Mouse (Mus musculus): Measurements from ENCODE around the gene Ebf1. TPM values are rescaled to one million over a fixed set of nuclear protein-coding genes. Genes with fewer than 3 reads are reported as not detected.

The Ebf1 gene
- polyA plus RNA-seq, 1 experiment from 2014 or later = 10.0 TPM

- H3K4me3 ChIP-seq (ENCODE audit: low read depth, low read length) = no peak overlapping the region
- H3K27me3 ChIP-seq (replicated peaks; ENCODE audit: control insufficient read depth, insufficient read depth, low read length) = no peaks in the 10 kb centered on the region
- no peaks in the 10 kb centered on the region for H3K36me3 ChIP-seq (ENCODE audit: control insufficient read depth, insufficient read depth, low read length)
- H3K9ac ChIP-seq (ENCODE audit: low read length) = no peak overlapping the region
- ATAC-seq (replicated peaks; ENCODE audit: low FRiP score, low TSS enrichment, low read depth) = no peak
- no peaks in the 10 kb centered on the region for H3K4me1 ChIP-seq (replicated peaks; ENCODE audit: control insufficient read depth, insufficient read depth, low read length)
- no peak overlapping the region for H3K27ac ChIP-seq (ENCODE audit: low read depth)
- H3K4me2 ChIP-seq (ENCODE audit: low read length) = no peak overlapping the region
- no peaks in the 10 kb centered on the region for H3K9me3 ChIP-seq (ENCODE audit: control insufficient read depth, low read length)
- 83% methylated on average over 5 of the region's 5 CpGs for WGBS
- DNase-seq (ENCODE audit: low spot score) = no peak
Measured at GRCm38 (mm10) chr11:44725732-44726131, 108.6 kb downstream of the Ebf1 start.

- no peak for DNase-seq (ENCODE audit: low spot score)
- WGBS = 73% methylated on average over 3 of the region's 3 CpGs
- H3K4me2 ChIP-seq (ENCODE audit: low read length) = no peak overlapping the region
- no peak overlapping the region for H3K4me3 ChIP-seq (ENCODE audit: low read depth, low read length)
- H3K9ac ChIP-seq (ENCODE audit: low read length) = no peak overlapping the region
- no peaks in the 10 kb centered on the region for H3K4me1 ChIP-seq (replicated peaks; ENCODE audit: control insufficient read depth, insufficient read depth, low read length)
- no peaks in the 10 kb centered on the region for H3K27me3 ChIP-seq (replicated peaks; ENCODE audit: control insufficient read depth, insufficient read depth, low read length)
- no peaks in the 10 kb centered on the region for H3K36me3 ChIP-seq (ENCODE audit: control insufficient read depth, insufficient read depth, low read length)
- no peak for ATAC-seq (replicated peaks; ENCODE audit: low FRiP score, low TSS enrichment, low read depth)
- no peak overlapping the region for H3K27ac ChIP-seq (ENCODE audit: low read depth)
- H3K9me3 ChIP-seq (ENCODE audit: control insufficient read depth, low read length) = no peaks in the 10 kb centered on the region
Measured at GRCm38 (mm10) chr11:44727376-44727775, 110.3 kb downstream of the Ebf1 start.

DNA sequence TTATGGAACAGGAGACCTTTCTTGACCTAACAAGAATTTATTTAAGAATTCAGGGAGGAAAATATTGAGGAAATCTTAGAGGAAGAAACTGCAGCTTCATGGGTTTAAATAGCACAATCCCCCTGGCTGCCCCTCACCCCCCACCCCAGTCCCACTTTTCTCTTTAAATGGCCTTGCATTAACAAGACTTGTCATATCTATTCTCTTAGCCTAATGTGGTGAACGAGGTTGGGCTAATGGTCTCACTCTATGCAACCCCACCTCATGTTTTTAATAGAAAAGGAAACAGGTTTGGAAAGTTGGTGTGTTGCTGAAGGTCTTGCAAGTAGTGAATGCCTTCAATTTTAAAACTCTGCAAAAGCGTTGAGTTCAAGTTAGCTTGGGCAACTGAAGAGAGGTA lies 110.7 kb downstream of the Ebf1 start:
- H3K27ac ChIP-seq (ENCODE audit: low read depth) = no peak overlapping the region
- ATAC-seq (replicated peaks; ENCODE audit: low FRiP score, low TSS enrichment, low read depth) = no peak
- WGBS = 82% methylated on average over 2 of the region's 2 CpGs

GRCm38 (mm10) chr11:44728271-44728670 lies 111.2 kb downstream of the Ebf1 start:
- no peaks in the 10 kb centered on the region for H3K4me1 ChIP-seq (replicated peaks; ENCODE audit: control insufficient read depth, insufficient read depth, low read length)
- no peaks in the 10 kb centered on the region for H3K9me3 ChIP-seq (ENCODE audit: control insufficient read depth, low read length)
- no peak overlapping the region for H3K4me3 ChIP-seq (ENCODE audit: low read depth, low read length)
- H3K27me3 ChIP-seq (replicated peaks; ENCODE audit: control insufficient read depth, insufficient read depth, low read length) = no peaks in the 10 kb centered on the region
- 88% methylated on average over 2 of the region's 2 CpGs for WGBS
- no peaks in the 10 kb centered on the region for H3K36me3 ChIP-seq (ENCODE audit: control insufficient read depth, insufficient read depth, low read length)
- DNase-seq (ENCODE audit: low spot score) (no peak), ATAC-seq (replicated peaks; ENCODE audit: low FRiP score, low TSS enrichment, low read depth) (no peak)
- H3K27ac ChIP-seq (ENCODE audit: low read depth) = no peak overlapping the region
- no peak overlapping the region for H3K9ac ChIP-seq (ENCODE audit: low read length)
- no peak overlapping the region for H3K4me2 ChIP-seq (ENCODE audit: low read length)

More for the DNA sequence above, 110.7 kb downstream of the Ebf1 start:
- H3K9ac ChIP-seq (ENCODE audit: low read length) = no peak overlapping the region
- no peak overlapping the region for H3K4me3 ChIP-seq (ENCODE audit: low read depth, low read length)
- H3K9me3 ChIP-seq (ENCODE audit: control insufficient read depth, low read length) = no peaks in the 10 kb centered on the region
- no peaks in the 10 kb centered on the region for H3K27me3 ChIP-seq (replicated peaks; ENCODE audit: control insufficient read depth, insufficient read depth, low read length)
- DNase-seq (ENCODE audit: low spot score) = no peak
- H3K36me3 ChIP-seq (ENCODE audit: control insufficient read depth, insufficient read depth, low read length) = no peaks in the 10 kb centered on the region
- H3K4me1 ChIP-seq (replicated peaks; ENCODE audit: control insufficient read depth, insufficient read depth, low read length) = no peaks in the 10 kb centered on the region
- H3K4me2 ChIP-seq (ENCODE audit: low read length) = no peak overlapping the region

DNA sequence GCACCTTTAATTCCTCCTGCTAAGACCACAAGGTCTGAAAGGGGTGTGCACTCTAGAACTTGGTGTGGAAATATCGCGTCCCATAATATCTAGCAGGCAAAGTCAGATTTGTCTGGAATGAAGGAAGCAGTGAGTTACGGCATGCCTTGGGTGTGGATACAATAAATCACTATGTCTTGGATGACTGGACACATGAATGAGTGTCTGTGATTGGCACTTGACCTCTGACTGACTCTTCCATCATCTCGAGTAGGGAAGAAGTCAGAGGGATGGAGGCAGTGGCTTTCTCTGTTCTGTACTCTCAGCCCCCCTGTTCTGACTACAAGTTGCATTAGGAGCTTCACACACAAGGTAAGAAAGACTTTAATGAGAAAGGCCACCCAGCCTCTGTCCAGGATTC lies 112.8 kb downstream of the Ebf1 start:
- 45% methylated on average over 4 of the region's 4 CpGs for WGBS
- DNase-seq (ENCODE audit: low spot score) (no peak), ATAC-seq (replicated peaks; ENCODE audit: low FRiP score, low TSS enrichment, low read depth) (no peak)
- no peaks in the 10 kb centered on the region for H3K9me3 ChIP-seq (ENCODE audit: control insufficient read depth, low read length)
- no peak overlapping the region for H3K9ac ChIP-seq (ENCODE audit: low read length)
- H3K4me3 ChIP-seq (ENCODE audit: low read depth, low read length) = no peak overlapping the region
- H3K27ac ChIP-seq (ENCODE audit: low read depth) = no peak overlapping the region
- H3K27me3 ChIP-seq (replicated peaks; ENCODE audit: control insufficient read depth, insufficient read depth, low read length) = no peaks in the 10 kb centered on the region
- H3K36me3 ChIP-seq (ENCODE audit: control insufficient read depth, insufficient read depth, low read length) = no peaks in the 10 kb centered on the region
- H3K4me2 ChIP-seq (ENCODE audit: low read length) = no peak overlapping the region
- H3K4me1 ChIP-seq (replicated peaks; ENCODE audit: control insufficient read depth, insufficient read depth, low read length) = no peaks in the 10 kb centered on the region

DNA sequence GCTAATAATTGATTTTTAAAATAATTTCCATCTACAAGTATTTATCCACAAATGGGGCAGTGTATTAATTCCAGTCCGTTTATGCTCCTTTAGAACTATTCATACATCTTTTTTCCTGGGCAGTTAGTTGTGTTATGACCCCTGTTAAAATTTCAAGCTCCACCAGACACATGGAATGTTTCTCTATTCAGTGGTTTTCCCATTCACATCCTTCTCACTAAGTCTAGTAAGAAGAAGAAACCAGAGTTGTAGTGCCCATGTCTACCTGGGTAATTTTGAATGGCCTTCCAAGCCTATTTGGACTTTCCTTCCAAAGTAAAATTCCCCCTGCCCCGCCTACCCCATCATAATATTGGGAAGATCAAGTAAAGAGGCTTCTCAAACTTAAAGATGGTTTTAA lies 114.6 kb downstream of the Ebf1 start:
- DNase-seq (ENCODE audit: low spot score) (no peak), ATAC-seq (replicated peaks; ENCODE audit: low FRiP score, low TSS enrichment, low read depth) (no peak)
- Histone ChIP-seq H3K9ac (ENCODE audit: low read length) (no peak overlapping the region), H3K4me3 (ENCODE audit: low read depth, low read length) (no peak overlapping the region), H3K9me3 (ENCODE audit: control insufficient read depth, low read length) (no peaks in the 10 kb centered on the region), H3K27me3 (replicated peaks; ENCODE audit: control insufficient read depth, insufficient read depth, low read length) (no peaks in the 10 kb centered on the region), H3K4me1 (replicated peaks; ENCODE audit: control insufficient read depth, insufficient read depth, low read length) (no peaks in the 10 kb centered on the region), H3K27ac (ENCODE audit: low read depth) (no peak overlapping the region), H3K36me3 (ENCODE audit: control insufficient read depth, insufficient read depth, low read length) (no peaks in the 10 kb centered on the region), H3K4me2 (ENCODE audit: low read length) (no peak overlapping the region)
- 80% methylated on average over 2 of the region's 2 CpGs for WGBS

- no peak overlapping the region for H3K4me2 ChIP-seq (ENCODE audit: low read length)
- no peak overlapping the region for H3K9ac ChIP-seq (ENCODE audit: low read length)
- WGBS = 43% methylated on average over 2 of the region's 2 CpGs
- ATAC-seq (replicated peaks; ENCODE audit: low FRiP score, low TSS enrichment, low read depth) = no peak
- no peaks in the 10 kb centered on the region for H3K9me3 ChIP-seq (ENCODE audit: control insufficient read depth, low read length)
- no peak overlapping the region for H3K4me3 ChIP-seq (ENCODE audit: low read depth, low read length)
- no peak overlapping the region for H3K27ac ChIP-seq (ENCODE audit: low read depth)
- no peaks in the 10 kb centered on the region for H3K36me3 ChIP-seq (ENCODE audit: control insufficient read depth, insufficient read depth, low read length)
- DNase-seq (ENCODE audit: low spot score) = no peak
- H3K27me3 ChIP-seq (replicated peaks; ENCODE audit: control insufficient read depth, insufficient read depth, low read length) = no peaks in the 10 kb centered on the region
- H3K4me1 ChIP-seq (replicated peaks; ENCODE audit: control insufficient read depth, insufficient read depth, low read length) = no peaks in the 10 kb centered on the region
Measured at GRCm38 (mm10) chr11:44733276-44733675, 116.2 kb downstream of the Ebf1 start.

DNA sequence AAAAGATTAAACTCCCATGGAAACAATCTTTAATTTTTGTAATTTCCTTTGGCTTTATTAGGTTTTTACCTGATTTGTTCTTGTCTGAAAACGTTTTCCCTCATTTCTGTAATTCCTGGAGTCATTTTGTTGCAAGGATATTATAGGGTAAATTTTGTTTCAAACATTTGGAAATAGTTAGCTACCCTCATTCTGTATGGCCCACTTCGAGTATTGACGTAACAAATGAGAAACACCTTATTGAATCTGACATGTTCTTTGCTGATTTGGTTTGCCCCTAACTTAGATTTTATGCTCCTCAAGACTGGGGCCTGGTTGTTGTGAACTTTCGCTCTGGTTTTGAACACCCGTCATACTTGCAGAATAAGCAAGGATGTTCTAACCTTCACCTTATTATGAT lies 120.9 kb downstream of the Ebf1 start:
- peaks cover 8% of the 10 kb centered on the region for H3K27me3 ChIP-seq (replicated peaks; ENCODE audit: control insufficient read depth, insufficient read depth, low read length)
- ATAC-seq (replicated peaks; ENCODE audit: low FRiP score, low TSS enrichment, low read depth) (no peak), DNase-seq (ENCODE audit: low spot score) (no peak)
- H3K27ac ChIP-seq (ENCODE audit: low read depth) = no peak overlapping the region
- no peak overlapping the region for H3K9ac ChIP-seq (ENCODE audit: low read length)
- WGBS = 83% methylated on average over 5 of the region's 5 CpGs
- H3K4me3 ChIP-seq (ENCODE audit: low read depth, low read length) = no peak overlapping the region
- H3K4me2 ChIP-seq (ENCODE audit: low read length) = no peak overlapping the region
- no peaks in the 10 kb centered on the region for H3K9me3 ChIP-seq (ENCODE audit: control insufficient read depth, low read length)
- H3K36me3 ChIP-seq (ENCODE audit: control insufficient read depth, insufficient read depth, low read length) = no peaks in the 10 kb centered on the region
- H3K4me1 ChIP-seq (replicated peaks; ENCODE audit: control insufficient read depth, insufficient read depth, low read length) = no peaks in the 10 kb centered on the region

DNA sequence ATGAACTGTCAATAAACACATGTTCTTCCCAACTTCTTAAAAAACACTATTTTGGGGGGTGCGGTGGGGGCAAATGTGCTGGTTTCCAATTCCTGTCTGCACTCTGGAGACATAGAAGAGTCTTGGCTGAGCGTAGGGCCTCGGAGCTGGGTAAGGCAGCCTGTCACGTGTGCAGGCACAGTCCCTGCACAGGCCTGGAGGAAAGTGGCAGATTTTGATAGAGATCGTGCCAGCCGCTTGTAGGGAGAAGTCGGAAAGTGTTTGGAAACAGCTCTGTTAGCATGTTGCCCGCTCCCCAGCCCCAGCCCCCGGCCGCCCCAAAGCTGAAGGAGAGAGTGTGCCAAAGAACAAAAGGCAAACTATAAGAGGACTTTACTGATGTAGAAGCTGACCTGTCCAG lies 121.7 kb downstream of the Ebf1 start:
- WGBS = 43% methylated on average over 10 of the region's 10 CpGs
- ATAC-seq (replicated peaks; ENCODE audit: low FRiP score, low TSS enrichment, low read depth) (no peak), DNase-seq (ENCODE audit: low spot score) (no peak)
- Histone ChIP-seq H3K4me2 (ENCODE audit: low read length) (no peak overlapping the region), H3K27me3 (replicated peaks; ENCODE audit: control insufficient read depth, insufficient read depth, low read length) (peaks cover 8% of the 10 kb centered on the region), H3K4me3 (ENCODE audit: low read depth, low read length) (no peak overlapping the region), H3K36me3 (ENCODE audit: control insufficient read depth, insufficient read depth, low read length) (no peaks in the 10 kb centered on the region), H3K4me1 (replicated peaks; ENCODE audit: control insufficient read depth, insufficient read depth, low read length) (no peaks in the 10 kb centered on the region), H3K27ac (ENCODE audit: low read depth) (no peak overlapping the region), H3K9me3 (ENCODE audit: control insufficient read depth, low read length) (no peaks in the 10 kb centered on the region), H3K9ac (ENCODE audit: low read length) (no peak overlapping the region)
